Mouse (Mus musculus) heart, postnatal 0 days (tissue): ENCODE measurements at regions not wholly inside any gene's neighbourhood (a gene's known extent, or its start where the extent isn't known, plus 50 kb on each side); places are given as distances from the start of the nearest gene placed in this dataset.

Experiments used
- ATAC-seq: fragments of 200-750 bp; cut with Nextera tagmentation; 2 replicates; pipeline ENCODE4 v1.8.0; 2017; ENCODE audit warnings: low read depth, moderate number of reproducible peaks, moderate library complexity; ENCODE audit not compliant: insufficient read depth
- DNase-seq: peaks from one replicate; pipeline ENCODE4 v3.0.0-alpha.2; 2016; ENCODE audit warnings: low spot score
- H3K27ac ChIP-seq: fragments of 300-500 bp; sonication (generic); 2 replicates; pipeline ENCODE4 v1.5.1; 2014; ENCODE audit warnings: low read depth, mild to moderate bottlenecking
- H3K27me3 ChIP-seq: fragments of 300-500 bp; sonication (generic); 2 replicates; pipeline ENCODE4 v1.6.1; 2014; ENCODE audit warnings: low read length, mixed read lengths; ENCODE audit not compliant: control insufficient read depth, insufficient read depth
- H3K36me3 ChIP-seq: fragments of 300-500 bp; sonication (generic); replicated peaks from 2 replicates; pipeline ENCODE4 v1.6.1; 2014; ENCODE audit warnings: low read length, mixed read lengths; ENCODE audit not compliant: control insufficient read depth, insufficient read depth
- H3K4me1 ChIP-seq: fragments of 300-500 bp; sonication (generic); 2 replicates; pipeline ENCODE4 v1.6.1; 2014; ENCODE audit warnings: antibody characterized with exemption; ENCODE audit not compliant: control insufficient read depth, insufficient read depth
- H3K4me2 ChIP-seq: fragments of 300-500 bp; sonication (generic); 2 replicates; pipeline ENCODE4 v1.6.1; 2014; ENCODE audit warnings: low read depth, mild to moderate bottlenecking, low read length, moderate library complexity
- H3K4me3 ChIP-seq: fragments of 300-500 bp; sonication (generic); 2 replicates; pipeline ENCODE4 v1.5.1; 2014; ENCODE audit warnings: low read depth, low read length
- H3K9ac ChIP-seq: fragments of 300-500 bp; sonication (generic); replicated peaks from 2 replicates; pipeline ENCODE4 v1.6.1; 2014; ENCODE audit warnings: low read depth, low read length, mixed read lengths
- H3K9me3 ChIP-seq: fragments of 300-500 bp; sonication (generic); replicated peaks from 2 replicates; pipeline ENCODE4 v1.6.1; 2016; ENCODE audit warnings: low read length; ENCODE audit not compliant: control insufficient read depth
- CTCF ChIP-seq: IDR thresholded peaks from 2 replicates; pipeline ENCODE4 v1.5.1; 2016; ENCODE audit warnings: antibody characterized with exemption, control low read depth, low read depth
- EP300 ChIP-seq: IDR thresholded peaks from 2 replicates; pipeline ENCODE4 v1.6.1; 2016; ENCODE audit warnings: antibody characterized with exemption, low read depth
- WGBS: fragments of 180-500 bp; shearing (Covaris S2); extraction: QIAGEN DNeasy Blood & Tissue Kit; methylation state at CpG from one replicate; pipeline ENCODE4 v1.1.7; 2014; 5-methylcytosine and 5-hydroxymethylcytosine counted together

- no peak overlapping the region for H3K4me3 ChIP-seq
- WGBS: 66% methylated on average over 12 of the region's 12 CpGs
- no peaks in the 10 kb centered on the region for H3K27me3 ChIP-seq
- H3K36me3 ChIP-seq: no peaks in the 10 kb centered on the region
- no peaks in the 10 kb centered on the region for H3K9me3 ChIP-seq
- no peak overlapping the region for H3K4me2 ChIP-seq
- H3K27ac ChIP-seq: no peak overlapping the region
- no peak overlapping the region for H3K9ac ChIP-seq
- no peak for DNase-seq
- no peaks in the 10 kb centered on the region for H3K4me1 ChIP-seq
- no peak for ATAC-seq
- no peak for TF ChIP-seq EP300
- no peak for TF ChIP-seq CTCF
Measured at GRCm38 (mm10) chr1:90519284-90520275, 83.2 kb upstream of the Cops8 start.

GRCm38 (mm10) chr1:90522294-90522693 lies 80.5 kb upstream of the Cops8 start:
- H3K4me1 ChIP-seq: no peaks in the 10 kb centered on the region
- H3K27ac ChIP-seq: no peak overlapping the region
- DNase-seq: no peak
- no peak for ATAC-seq
- no peaks in the 10 kb centered on the region for H3K36me3 ChIP-seq
- TF ChIP-seq CTCF (no peak), EP300 (no peak)
- no peaks in the 10 kb centered on the region for H3K27me3 ChIP-seq
- H3K4me3 ChIP-seq: no peak overlapping the region
- H3K9me3 ChIP-seq: no peaks in the 10 kb centered on the region
- H3K9ac ChIP-seq: no peak overlapping the region
- no peak overlapping the region for H3K4me2 ChIP-seq
- 72% methylated on average over 8 of the region's 8 CpGs for WGBS

GRCm38 (mm10) chr1:90524641-90525220 lies 78.0 kb upstream of the Cops8 start:
- Histone ChIP-seq H3K4me2 (no peak overlapping the region), H3K27ac (no peak overlapping the region), H3K9ac (no peak overlapping the region), H3K9me3 (no peaks in the 10 kb centered on the region), H3K27me3 (no peaks in the 10 kb centered on the region), H3K4me3 (no peak overlapping the region), H3K36me3 (no peaks in the 10 kb centered on the region), H3K4me1 (no peaks in the 10 kb centered on the region)
- TF ChIP-seq CTCF: no peak
- TF ChIP-seq EP300: no peak
- ATAC-seq (no peak), DNase-seq (no peak)
- WGBS: 13% methylated on average over 3 of the region's 3 CpGs

- no peak overlapping the region for H3K4me3 ChIP-seq
- no peak overlapping the region for H3K4me2 ChIP-seq
- no peaks in the 10 kb centered on the region for H3K36me3 ChIP-seq
- H3K27ac ChIP-seq: no peak overlapping the region
- no peak overlapping the region for H3K9ac ChIP-seq
- ATAC-seq (no peak), DNase-seq (no peak)
- WGBS: 64% methylated on average over 7 of the region's 7 CpGs
- H3K27me3 ChIP-seq: no peaks in the 10 kb centered on the region
- H3K4me1 ChIP-seq: no peaks in the 10 kb centered on the region
- no peaks in the 10 kb centered on the region for H3K9me3 ChIP-seq
- TF ChIP-seq EP300: no peak
- TF ChIP-seq CTCF: no peak
Measured at GRCm38 (mm10) chr1:90526311-90526710, 76.5 kb upstream of the Cops8 start.

- TF ChIP-seq EP300 (no peak), CTCF (no peak)
- no peaks in the 10 kb centered on the region for H3K27me3 ChIP-seq
- H3K36me3 ChIP-seq: no peaks in the 10 kb centered on the region
- no peak overlapping the region for H3K9ac ChIP-seq
- H3K4me1 ChIP-seq: no peaks in the 10 kb centered on the region
- no peak overlapping the region for H3K4me2 ChIP-seq
- H3K9me3 ChIP-seq: no peaks in the 10 kb centered on the region
- WGBS: 67% methylated on average over 11 of the region's 11 CpGs
- ATAC-seq (no peak), DNase-seq (no peak)
- H3K27ac ChIP-seq: no peak overlapping the region
- H3K4me3 ChIP-seq: no peak overlapping the region
Measured at GRCm38 (mm10) chr1:90527947-90528717, 74.6 kb upstream of the Cops8 start.
